ENCODE assay signal across 9 mouse cellular contexts in the genomic region with DNA sequence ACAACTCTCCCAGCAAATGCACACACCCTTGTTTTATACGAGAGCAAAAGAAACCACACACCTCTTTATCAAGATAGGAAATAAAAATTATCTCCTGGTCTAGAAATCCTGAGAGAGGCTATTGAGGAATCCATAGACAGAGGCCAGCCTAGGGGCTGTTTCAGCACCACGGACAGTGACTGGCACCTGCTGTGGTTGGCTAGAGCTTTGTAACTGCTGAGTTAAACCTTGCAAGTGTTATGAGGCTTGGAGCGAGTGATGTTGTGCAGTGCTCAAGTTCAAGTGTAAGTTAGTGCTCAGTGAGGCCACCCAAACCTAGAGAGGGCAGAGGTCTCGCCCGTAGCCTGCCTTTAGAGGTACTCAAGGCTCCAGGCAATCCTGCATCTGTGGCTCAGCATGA. TPM values are rescaled to one million over a fixed set of nuclear protein-coding genes. Genes with fewer than 3 reads are reported as not detected.
A peak's percentile ranks its signal among the peaks of the same experiment; 100 is the strongest.
DNase-seq lines count a peak whose midpoint lies in the region; TF ChIP-seq lines count a peak whose summit lies in the region.
"Had no signal": no experiment of that assay in that cellular context is flagged by ENCODE, and none has a peak within 500 bp of the region (broad histone marks: within the 10 kb centered on the region; RNA-seq: fewer than 3 reads in every experiment).

No protein-coding gene starts in this region.

- H3K36me3 ChIP-seq in CH12.LX (replicated peaks in 1 of 2; ENCODE audit: control insufficient read depth in 1 of 2, insufficient read depth in 1 of 2, low read length in 1 of 2) = no peaks in the 10 kb centered on the region
- H3K36me3 ChIP-seq: liver, embryonic 13.5 days had no signal

- no peaks in the 10 kb centered on the region for H3K9me3 ChIP-seq in CH12.LX (replicated peaks; ENCODE audit: low read length)
- H3K9me3 ChIP-seq: liver, embryonic 13.5 days had no signal

- H3K27ac ChIP-seq in CH12.LX (ENCODE audit: insufficient read depth, low read depth) = no peak overlapping the region
- H3K27ac ChIP-seq: liver, embryonic 13.5 days had no signal

- intact Hi-C loops in heart, postnatal 36 days (cut with DNase I) = no loop called here
- intact Hi-C loops in left cerebral cortex, postnatal 25 days (cut with DNase I) = no loop called here

- H3K4me1 ChIP-seq in CH12.LX (ENCODE audit: control insufficient read depth in 1 of 2, insufficient read depth in 2 of 2) = no peaks in the 10 kb centered on the region
- H3K4me1 ChIP-seq: liver, embryonic 13.5 days had no signal

- no peak overlapping the region for H3K9ac ChIP-seq in CH12.LX (ENCODE audit: insufficient read depth, low read depth)
- H3K9ac ChIP-seq: liver, embryonic 13.5 days had no signal

- in situ Hi-C loops in CH12.LX (cut with MboI; ENCODE audit: low pct_ligation_motif_present, low pct_unique_long_range_greater_than_20kb, low sequenced_read_pairs) = no loop called here

- TF ChIP-seq POLR2A in CH12.LX (IDR thresholded peaks at IDR 0.05; ENCODE audit: low read depth, low read length) = no peak
- no peak for TF ChIP-seq POLR2A in brain, embryonic 14.5 days (IDR thresholded peaks at IDR 0.05; ENCODE audit: borderline replicate concordance, extremely low read depth, insufficient read depth, insufficient read length, poor library complexity, severe bottlenecking)

- H3K79me2 ChIP-seq in CH12.LX (replicated peaks; ENCODE audit: control insufficient read depth, extremely low read depth, insufficient read depth, poor library complexity, severe bottlenecking) = no peaks in the 10 kb centered on the region

- TF ChIP-seq CTCF in CH12.LX (conservative IDR thresholded peaks at IDR 0.05 in 1 of 2, IDR thresholded peaks at IDR 0.05 in 1 of 2; ENCODE audit: low read depth in 2 of 2, low read length in 2 of 2) = no peak
- TF ChIP-seq CTCF in brain, embryonic 14.5 days (IDR thresholded peaks at IDR 0.05; ENCODE audit: borderline replicate concordance, extremely low read depth, insufficient read depth, insufficient read length) = no peak

- dilution Hi-C loops in CH12.LX (cut with MboI; ENCODE audit: extremely low pct_ligation_motif_present, extremely low pct_unique_long_range_greater_than_20kb, low sequenced_read_pairs) = no loop called here

- peaks cover 27% of the 10 kb centered on the region for H3K27me3 ChIP-seq in CH12.LX (replicated peaks)

- no peak overlapping the region for H3K4me3 ChIP-seq in CH12.LX (replicated peaks in 1 of 3; ENCODE audit: low read depth in 2 of 3, low read length in 2 of 3, poor library complexity in 1 of 3)
- H3K4me3 ChIP-seq: liver, embryonic 13.5 days had no signal

- DNase-seq in heart, postnatal 36 days = peak; percentile 30 to 45
- no peak for DNase-seq in heart, adult 9 months (ENCODE audit: low spot score in 2 of 2)
- peak; percentile 33 for DNase-seq in CH12.LX (ENCODE audit: extremely low read depth)
- DNase-seq in brain, embryonic 14.5 days (ENCODE audit: low read depth) = peak; percentile 63
- DNase-seq in kidney, postnatal 4 days = peak; percentile 86 to 87
- DNase-seq in left cerebral cortex, postnatal 25 days (ENCODE audit: low spot score in 2 of 2) = no peak
- no peak for DNase-seq in spleen, postnatal 14 days (ENCODE audit: low spot score in 2 of 2)
- no peak for DNase-seq in layer of hippocampus, postnatal 10 days (ENCODE audit: low spot score in 2 of 2)
- DNase-seq: liver, embryonic 13.5 days had no signal

- no peak for TF ChIP-seq EP300 in CH12.LX (IDR thresholded peaks at IDR 0.05; ENCODE audit: low read length)

- TF ChIP-seq RAD21 in CH12.LX (IDR thresholded peaks at IDR 0.05; ENCODE audit: low read depth, low read length) = no peak

- H3K4me2 ChIP-seq in CH12.LX (ENCODE audit: insufficient read depth, low read depth, poor library complexity, severe bottlenecking) = no peak overlapping the region
- H3K4me2 ChIP-seq: liver, embryonic 13.5 days had no signal

TF ChIP-seq in CH12.LX, 34 proteins besides CTCF, POLR2A, EP300 and RAD21:
- TF ChIP-seq TBP (conservative IDR thresholded peaks at IDR 0.05; ENCODE audit: low read depth, low read length) = no peak
- TF ChIP-seq MAX (IDR thresholded peaks at IDR 0.05; ENCODE audit: low read length) = no peak
- TF ChIP-seq RCOR1 (conservative IDR thresholded peaks at IDR 0.05; ENCODE audit: low read depth, low read length) = no peak
- TF ChIP-seq UBTF (IDR thresholded peaks at IDR 0.05; ENCODE audit: low read depth, low read length) = no peak
- no peak for TF ChIP-seq MXI1 (IDR thresholded peaks at IDR 0.05; ENCODE audit: low read depth, low read length)
- TF ChIP-seq USF2 (conservative IDR thresholded peaks at IDR 0.05; ENCODE audit: low read depth, low read length) = no peak
- no peak for TF ChIP-seq ZC3H11A (IDR thresholded peaks at IDR 0.05; ENCODE audit: low read depth, low read length)
- no peak for TF ChIP-seq CHD2 (IDR thresholded peaks at IDR 0.05; ENCODE audit: low read length)
- no peak for TF ChIP-seq NRF1 (IDR thresholded peaks at IDR 0.05; ENCODE audit: low read depth, low read length)
- no peak for TF ChIP-seq MAZ (IDR thresholded peaks at IDR 0.05; ENCODE audit: low read depth, low read length)

RNA-seq across cellular contexts. Expression of gene Disp3, which starts 5.6 kb away (rescaled TPM):
- total RNA-seq in heart, postnatal 36 days (2021) = not detected
- total RNA-seq in CH12.LX (2012; rRNA removed) = not detected in 2 replicates
- total RNA-seq in CH12.LX (2014; rRNA removed) = not detected in 2 replicates
- not detected in 2 replicates for polyA plus RNA-seq in CH12.LX (2012; ENCODE audit: insufficient read length, low read depth)
- 25.2 and 28.4 TPM in 2 replicates for polyA plus RNA-seq in brain, embryonic 14.5 days (2012; rRNA removed)
- 10 to 100 TPM; 25.8 to 29.1 TPM for total RNA-seq in left cerebral cortex, postnatal 25 days (2021)
- total RNA-seq in layer of hippocampus, postnatal 10 days (2021) = 10 to 100 TPM; 19.7 to 24.9 TPM

Comparison
In these comparisons a context has a peak if more than half of its experiments do, and no peak if none do; other contexts are left out.
1. DNase-seq: peak in heart, postnatal 36 days (2 of 2), CH12.LX (single experiment), brain, embryonic 14.5 days (single experiment) and kidney, postnatal 4 days (2 of 2); none in heart, adult 9 months (0 of 2), left cerebral cortex, postnatal 25 days (0 of 2), spleen, postnatal 14 days (0 of 2) and layer of hippocampus, postnatal 10 days (0 of 2).
2. RNA of gene Disp3, which starts 5.6 kb away (total RNA-seq): 25.8 to 29.1 TPM in left cerebral cortex, postnatal 25 days and 19.7 to 24.9 TPM in layer of hippocampus, postnatal 10 days; not detected in heart, postnatal 36 days and not detected in CH12.LX; every median in the first group is over 10 times any median in the second.